8 mouse cellular contexts compared by ENCODE assay signal in genomic region chr4:155830596-155830995, GRCm38 (mm10). TPM values are rescaled to one million over a fixed set of nuclear protein-coding genes. Genes with fewer than 3 reads are reported as not detected.
DNase-seq lines count a peak whose midpoint lies in the region; ATAC-seq and TF ChIP-seq lines count a peak whose summit lies in the region.

No protein-coding gene starts in this region.

- ATAC-seq in limb, embryonic 14.5 days (ENCODE audit: low FRiP score, low read depth): no peak
- ATAC-seq in stomach, embryonic 16.5 days (ENCODE audit: insufficient read depth, low FRiP score): no peak

- no peaks in the 10 kb centered on the region for H3K79me2 ChIP-seq in heart, adult 2 months (replicated peaks; ENCODE audit: control insufficient read depth, insufficient read depth, low read length)

- peak overlapping the region; percentile 90 for H3K4me2 ChIP-seq in limb, embryonic 14.5 days (replicated peaks; ENCODE audit: low read depth, low read length, severe bottlenecking)
- peak overlapping the region; percentile 98 for H3K4me2 ChIP-seq in stomach, embryonic 16.5 days (ENCODE audit: low read depth, low read length)

- H3K9ac ChIP-seq in heart, adult 2 months (ENCODE audit: low read depth, low read length): no peak overlapping the region
- H3K9ac ChIP-seq in limb, embryonic 14.5 days (ENCODE audit: low read depth, low read length, severe bottlenecking): 0 out of 2 replicates have a peak overlapping the region, but pooled peaks have one; percentile 76
- peak overlapping the region; percentile 55 for H3K9ac ChIP-seq in stomach, embryonic 16.5 days (ENCODE audit: low read length)

- no peaks in the 10 kb centered on the region for H3K27me3 ChIP-seq in heart, adult 2 months (ENCODE audit: control insufficient read depth, insufficient read depth, low read length)
- no peaks in the 10 kb centered on the region for H3K27me3 ChIP-seq in testis, adult 2 months (ENCODE audit: control insufficient read depth, insufficient read depth, low read length)
- H3K27me3 ChIP-seq in limb, embryonic 14.5 days (ENCODE audit: control insufficient read depth, insufficient read depth, low read length): no peaks in the 10 kb centered on the region
- H3K27me3 ChIP-seq in stomach, embryonic 16.5 days (ENCODE audit: control insufficient read depth, insufficient read depth, low read length): no peaks in the 10 kb centered on the region

- no peak for DNase-seq in heart, adult 2 months
- DNase-seq in heart, postnatal 14 days: no peak
- no peak for DNase-seq in testis, postnatal 10 days (ENCODE audit: low spot score)
- no peak for DNase-seq in limb, embryonic 14.5 days (ENCODE audit: low spot score)
- DNase-seq in left cerebral cortex, postnatal 25 days (ENCODE audit: low spot score in 2 of 2): no peak
- no peak for DNase-seq in adrenal gland, adult 18-20 months (ENCODE audit: low spot score in 2 of 2)

- peaks cover 2% of the 10 kb centered on the region; the same call in 1 of the 2 replicates for H3K36me3 ChIP-seq in heart, adult 2 months (ENCODE audit: control insufficient read depth, insufficient read depth, low read length)
- no peaks in the 10 kb centered on the region for H3K36me3 ChIP-seq in testis, adult 2 months (ENCODE audit: control insufficient read depth, insufficient read depth, low read length)
- peaks cover 30% of the 10 kb centered on the region for H3K36me3 ChIP-seq in limb, embryonic 14.5 days (ENCODE audit: control insufficient read depth, insufficient read depth, low read length)
- peaks cover 10% of the 10 kb centered on the region; the same call in 1 of the 2 replicates for H3K36me3 ChIP-seq in stomach, embryonic 16.5 days (ENCODE audit: control insufficient read depth, insufficient read depth, low read length)

- WGBS in heart, adult 2 months: 46% methylated on average over 8 of the region's 8 CpGs
- 53% methylated on average over 8 of the region's 8 CpGs for WGBS in limb, embryonic 14.5 days
- 51% methylated on average over 8 of the region's 8 CpGs for WGBS in stomach, embryonic 16.5 days

- intact Hi-C loops in heart, adult 2 months (cut with DNase I): loop anchor here (2.0 kb wide), 2 partner anchors 18 to 26 kb away; partner anchors contain the start of gene Ccnl2
- intact Hi-C loops in heart, postnatal 14 days (cut with DNase I): no loop called here
- intact Hi-C loops in left cerebral cortex, postnatal 25 days (cut with DNase I): no loop called here

- TF ChIP-seq POLR2A in heart, adult 2 months (IDR thresholded peaks at IDR 0.05; ENCODE audit: insufficient read depth, low read depth, low read length): no peak
- TF ChIP-seq POLR2A in testis, adult 2 months (IDR thresholded peaks at IDR 0.05; ENCODE audit: control insufficient read depth, low read depth, low read length): no peak
- no peak for TF ChIP-seq POLR2A in limb, embryonic 14.5 days (IDR thresholded peaks at IDR 0.05; ENCODE audit: borderline replicate concordance, extremely low read depth, insufficient read depth, insufficient read length)

- no peak for TF ChIP-seq CTCF in heart, adult 2 months (IDR thresholded peaks at IDR 0.05)
- TF ChIP-seq CTCF in testis, adult 2 months (IDR thresholded peaks at IDR 0.05; ENCODE audit: control insufficient read depth, insufficient read depth, insufficient replicate concordance, low read depth, low read length): no peak

- peak overlapping the region; percentile 68; the same call in 1 of the 2 replicates for H3K4me3 ChIP-seq in heart, adult 2 months
- peak overlapping the region; percentile 14 for H3K4me3 ChIP-seq in testis, adult 2 months (ENCODE audit: control insufficient read depth, low read depth, low read length)
- H3K4me3 ChIP-seq in limb, embryonic 14.5 days (replicated peaks; ENCODE audit: low read length): peak overlapping the region; percentile 83
- H3K4me3 ChIP-seq in stomach, embryonic 16.5 days (replicated peaks; ENCODE audit: low read length): peak overlapping the region; percentile 88

- H3K27ac ChIP-seq in heart, adult 2 months: peak overlapping the region; percentile 92
- H3K27ac ChIP-seq in testis, adult 2 months (ENCODE audit: control insufficient read depth, insufficient read depth, low read depth, low read length): no peak overlapping the region
- H3K27ac ChIP-seq in limb, embryonic 14.5 days (replicated peaks; ENCODE audit: low read depth, low read length): no peak overlapping the region
- peak overlapping the region; percentile 96 for H3K27ac ChIP-seq in stomach, embryonic 16.5 days (ENCODE audit: low read length)

- H3K4me1 ChIP-seq in heart, adult 2 months (ENCODE audit: control insufficient read depth, insufficient read depth, low read length): peaks cover 12% of the 10 kb centered on the region
- H3K4me1 ChIP-seq in testis, adult 2 months (ENCODE audit: control insufficient read depth, insufficient read depth, low read length): peaks cover 2% of the 10 kb centered on the region; the same call in 1 of the 2 replicates
- peaks cover 15% of the 10 kb centered on the region for H3K4me1 ChIP-seq in limb, embryonic 14.5 days (ENCODE audit: control insufficient read depth, insufficient read depth, low read length)
- peaks cover 21% of the 10 kb centered on the region for H3K4me1 ChIP-seq in stomach, embryonic 16.5 days (ENCODE audit: control insufficient read depth, insufficient read depth, low read length)

- TF ChIP-seq EP300 in heart, adult 2 months (IDR thresholded peaks at IDR 0.05; ENCODE audit: insufficient read depth, low read depth, low read length): no peak

- H3K9me3 ChIP-seq in limb, embryonic 14.5 days (ENCODE audit: control insufficient read depth, low read length): no peaks in the 10 kb centered on the region
- H3K9me3 ChIP-seq in stomach, embryonic 16.5 days (replicated peaks; ENCODE audit: control insufficient read depth, low read length): no peaks in the 10 kb centered on the region

RNA-seq across cellular contexts. Expression of gene Aurkaip1, which starts 0.5 kb away (rescaled TPM):
- 100 to 1,000 TPM in 1 of 2 experiments, 10 to 100 TPM in 1; 99.2 to 117 TPM for total RNA-seq in heart, adult 2 months (2021)
- 106 and 125 TPM in 2 replicates for polyA plus RNA-seq in heart, adult 2 months (2012; rRNA removed)
- 10 to 100 TPM; 96.4 to 97.5 TPM for total RNA-seq in heart, postnatal 14 days (2021)
- polyA plus RNA-seq in testis, adult 2 months (2012; rRNA removed): 108 and 116 TPM in 2 replicates
- polyA plus RNA-seq in limb, embryonic 14.5 days (2012; rRNA removed): 112 and 114 TPM in 2 replicates
- polyA plus RNA-seq in limb, embryonic 14.5 days (2014; fragmentation: Nextera tagmentation; extraction: Ambion mirVana): 126 and 129 TPM in 2 replicates
- polyA plus RNA-seq in stomach, embryonic 16.5 days (2015; fragmentation: Nextera tagmentation; extraction: Ambion mirVana): 135 and 158 TPM in 2 replicates
- total RNA-seq in left cerebral cortex, postnatal 25 days (2021): 100 to 1,000 TPM in 1 of 2 experiments, 10 to 100 TPM in 1; 99.6 to 104 TPM
- total RNA-seq in adrenal gland, adult 18-20 months (2021): 100 to 1,000 TPM; 142 to 164 TPM

RNA-seq across cellular contexts. Expression of gene Mxra8, which starts 8.9 kb away (rescaled TPM):
- total RNA-seq in heart, adult 2 months (2021): 10 to 100 TPM; 26.7 to 31.9 TPM
- polyA plus RNA-seq in heart, adult 2 months (2012; rRNA removed): 84.7 and 118 TPM in 2 replicates
- 10 to 100 TPM; 46.9 to 58.4 TPM for total RNA-seq in heart, postnatal 14 days (2021)
- polyA plus RNA-seq in testis, adult 2 months (2012; rRNA removed): 114 and 149 TPM in 2 replicates
- polyA plus RNA-seq in limb, embryonic 14.5 days (2012; rRNA removed): 218 and 302 TPM in 2 replicates
- 109 and 120 TPM in 2 replicates for polyA plus RNA-seq in limb, embryonic 14.5 days (2014; fragmentation: Nextera tagmentation; extraction: Ambion mirVana)
- polyA plus RNA-seq in stomach, embryonic 16.5 days (2015; fragmentation: Nextera tagmentation; extraction: Ambion mirVana): 126 and 152 TPM in 2 replicates
- total RNA-seq in left cerebral cortex, postnatal 25 days (2021): 1 to 10 TPM; 7.0 to 8.4 TPM
- total RNA-seq in adrenal gland, adult 18-20 months (2021): 10 to 100 TPM; 40.0 to 43.1 TPM

RNA-seq across cellular contexts. Expression of gene Dvl1, which starts 16.6 kb away (rescaled TPM):
- 10 to 100 TPM; 46.3 to 47.3 TPM for total RNA-seq in heart, adult 2 months (2021)
- 62.7 and 64.7 TPM in 2 replicates for polyA plus RNA-seq in heart, adult 2 months (2012; rRNA removed)
- 10 to 100 TPM; 41.1 to 46.6 TPM for total RNA-seq in heart, postnatal 14 days (2021)
- polyA plus RNA-seq in testis, adult 2 months (2012; rRNA removed): 132 and 135 TPM in 2 replicates
- polyA plus RNA-seq in limb, embryonic 14.5 days (2012; rRNA removed): 92.9 and 131 TPM in 2 replicates
- 17.4 and 18.8 TPM in 2 replicates for polyA plus RNA-seq in limb, embryonic 14.5 days (2014; fragmentation: Nextera tagmentation; extraction: Ambion mirVana)
- 5.0 and 5.3 TPM in 2 replicates for polyA plus RNA-seq in stomach, embryonic 16.5 days (2015; fragmentation: Nextera tagmentation; extraction: Ambion mirVana)
- 10 to 100 TPM; 87.9 to 88.0 TPM for total RNA-seq in left cerebral cortex, postnatal 25 days (2021)
- 10 to 100 TPM; 62.3 to 87.0 TPM for total RNA-seq in adrenal gland, adult 18-20 months (2021)

RNA-seq across cellular contexts. Expression of gene Ccnl2, which starts 18.3 kb away (rescaled TPM):
- total RNA-seq in heart, adult 2 months (2021): 10 to 100 TPM; 26.6 to 27.4 TPM
- polyA plus RNA-seq in heart, adult 2 months (2012; rRNA removed): 46.0 and 69.4 TPM in 2 replicates
- 10 to 100 TPM; 49.1 to 55.8 TPM for total RNA-seq in heart, postnatal 14 days (2021)
- polyA plus RNA-seq in testis, adult 2 months (2012; rRNA removed): 35.4 and 38.4 TPM in 2 replicates
- 273 and 304 TPM in 2 replicates for polyA plus RNA-seq in limb, embryonic 14.5 days (2012; rRNA removed)
- polyA plus RNA-seq in limb, embryonic 14.5 days (2014; fragmentation: Nextera tagmentation; extraction: Ambion mirVana): 190 and 199 TPM in 2 replicates
- 173 and 181 TPM in 2 replicates for polyA plus RNA-seq in stomach, embryonic 16.5 days (2015; fragmentation: Nextera tagmentation; extraction: Ambion mirVana)
- 10 to 100 TPM; 65.7 to 78.1 TPM for total RNA-seq in left cerebral cortex, postnatal 25 days (2021)
- 100 to 1,000 TPM; 112 to 146 TPM for total RNA-seq in adrenal gland, adult 18-20 months (2021)

RNA-seq across cellular contexts. Expression of gene Mrpl20, which starts 27.9 kb away (rescaled TPM):
- total RNA-seq in heart, adult 2 months (2021): 10 to 100 TPM; 69.9 to 77.9 TPM
- polyA plus RNA-seq in heart, adult 2 months (2012; rRNA removed): 49.6 and 50.7 TPM in 2 replicates
- total RNA-seq in heart, postnatal 14 days (2021): 10 to 100 TPM; 72.4 to 72.5 TPM
- polyA plus RNA-seq in testis, adult 2 months (2012; rRNA removed): 134 and 144 TPM in 2 replicates
- polyA plus RNA-seq in limb, embryonic 14.5 days (2012; rRNA removed): 72.2 and 97.5 TPM in 2 replicates
- 199 and 215 TPM in 2 replicates for polyA plus RNA-seq in limb, embryonic 14.5 days (2014; fragmentation: Nextera tagmentation; extraction: Ambion mirVana)
- polyA plus RNA-seq in stomach, embryonic 16.5 days (2015; fragmentation: Nextera tagmentation; extraction: Ambion mirVana): 191 and 199 TPM in 2 replicates
- 10 to 100 TPM; 93.9 to 97.9 TPM for total RNA-seq in left cerebral cortex, postnatal 25 days (2021)
- total RNA-seq in adrenal gland, adult 18-20 months (2021): 100 to 1,000 TPM; 143 to 148 TPM

Comparison
In these comparisons a context has a peak if more than half of its experiments do, and no peak if none do; other contexts are left out.
1. H3K27ac ChIP-seq: peak in heart, adult 2 months (single experiment) and stomach, embryonic 16.5 days (single experiment); none in testis, adult 2 months (single experiment) and limb, embryonic 14.5 days (single experiment).
2. H3K4me3 ChIP-seq: peak in every context shown above with its lines; median percentile 88 in stomach, embryonic 16.5 days; 83 in limb, embryonic 14.5 days; 68 in heart, adult 2 months; 14 in testis, adult 2 months.